Mouse (Mus musculus): Measurements from ENCODE around the gene Cluap1. TPM values are rescaled to one million over a fixed set of nuclear protein-coding genes. Genes with fewer than 3 reads are reported as not detected.

Gene Cluap1
- total RNA-seq, 1 experiment, result 12.6 TPM

DNA sequence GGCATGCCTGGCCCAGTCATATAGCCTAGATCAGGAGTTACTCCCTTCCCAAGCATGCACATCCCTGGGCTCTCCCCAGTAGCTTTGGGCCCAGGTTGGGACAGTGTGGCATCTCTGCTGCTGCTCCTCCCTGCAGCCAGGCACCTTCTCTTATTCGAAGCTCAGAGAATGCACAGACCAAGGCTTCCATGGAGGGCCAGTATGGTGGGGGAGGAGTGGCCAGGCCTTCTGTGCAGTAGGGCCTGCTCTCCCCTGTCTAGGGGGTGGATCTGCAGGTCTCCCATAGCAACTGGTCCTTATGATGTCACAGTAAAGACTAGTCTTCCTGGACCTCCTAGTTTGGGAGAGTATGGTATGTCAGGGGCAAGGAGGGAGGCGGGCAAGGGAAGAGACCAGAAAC lies 1.1 kb upstream of the Cluap1 start:
- Histone ChIP-seq H3K4me3 (ENCODE audit: insufficient read depth in 1 of 2, low read depth in 1 of 2, low read length in 2 of 2, poor library complexity in 1 of 2, severe bottlenecking in 1 of 2) (no peak overlapping the region), H3K9me3 (ENCODE audit: control insufficient read depth, insufficient read depth, low read depth, low read length) (no peaks in the 10 kb centered on the region), H3K27ac (ENCODE audit: insufficient read depth, low read depth, low read length, poor library complexity, severe bottlenecking) (no peak overlapping the region), H3K36me3 (ENCODE audit: control insufficient read depth, insufficient read depth, low read length, poor library complexity, severe bottlenecking) (no peaks in the 10 kb centered on the region; the same call in 1 of the 2 replicates), H3K9ac (ENCODE audit: insufficient read depth, low read depth, low read length, poor library complexity, severe bottlenecking) (no peak overlapping the region), H3K4me1 (ENCODE audit: control insufficient read depth in 2 of 2, insufficient read depth in 2 of 2, low read length in 2 of 2, poor library complexity in 1 of 2) (no peaks in the 10 kb centered on the region)
- in situ Hi-C loops (cut with MboI; ENCODE audit: low sequenced_read_pairs in 2 of 2, unreplicated experiment in 2 of 2), result no loop called here
- no peak for TF ChIP-seq MAFK (IDR thresholded peaks at IDR 0.05; ENCODE audit: insufficient read depth, low read depth, low read length)
- TF ChIP-seq HCFC1 (IDR thresholded peaks at IDR 0.05; ENCODE audit: borderline replicate concordance, insufficient read depth, low read length), result no peak
- TF ChIP-seq ZNF384 (IDR thresholded peaks at IDR 0.05; ENCODE audit: low read depth, low read length), result no peak
- no peak for TF ChIP-seq ZC3H11A (IDR thresholded peaks at IDR 0.05; ENCODE audit: borderline replicate concordance, low read depth, low read length)
- no peak for TF ChIP-seq CHD2 (IDR thresholded peaks at IDR 0.05; ENCODE audit: low read depth, low read length)
- DNase-seq (ENCODE audit: low read depth, low spot score), result no peak

DNA sequence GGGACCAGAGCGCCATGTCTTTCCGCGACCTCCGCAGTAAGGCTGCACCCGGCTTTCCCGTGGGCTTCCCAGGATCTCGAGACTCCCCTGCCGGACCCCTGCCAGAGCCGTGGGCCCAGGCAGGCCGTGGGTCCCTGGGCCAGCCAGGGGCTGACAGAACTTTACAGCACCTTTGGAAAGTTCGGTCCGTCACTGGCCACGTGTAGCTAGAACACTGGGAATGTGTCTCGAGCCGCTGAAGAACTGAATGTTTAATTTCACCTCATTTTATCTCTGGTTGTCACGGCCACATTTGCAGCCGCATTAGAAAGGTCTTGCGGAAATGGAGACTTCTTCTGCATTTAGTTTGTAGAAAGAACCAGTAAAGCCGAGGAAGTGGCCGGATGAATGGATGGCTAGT lies 517 bp downstream of the Cluap1 start:
- no peak overlapping the region for H3K27ac ChIP-seq (ENCODE audit: insufficient read depth, low read depth, low read length, poor library complexity, severe bottlenecking)

DNA sequence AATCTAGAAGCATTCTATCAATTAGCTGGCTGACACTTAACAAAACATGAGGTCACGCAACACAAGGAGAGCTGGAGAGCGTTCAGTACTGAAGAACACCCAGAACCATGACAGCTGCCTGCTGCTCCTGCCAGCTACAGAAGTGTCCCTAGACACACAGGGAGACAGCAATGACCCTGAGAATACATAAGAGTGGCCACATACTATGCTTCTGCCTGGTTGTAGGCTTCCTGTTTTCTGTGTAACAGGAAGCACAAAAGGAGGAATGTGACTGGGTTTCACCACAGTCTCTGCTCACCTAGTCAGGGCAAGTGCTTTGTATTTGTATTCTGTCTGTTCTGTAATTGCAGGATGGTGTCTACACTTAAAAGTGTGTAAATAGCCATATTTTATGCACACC lies 12.2 kb downstream of the Cluap1 start:
- TF ChIP-seq ZC3H11A (IDR thresholded peaks at IDR 0.05; ENCODE audit: borderline replicate concordance, low read depth, low read length), result no peak
- TF ChIP-seq HCFC1 (IDR thresholded peaks at IDR 0.05; ENCODE audit: borderline replicate concordance, insufficient read depth, low read length), result no peak
- TF ChIP-seq CHD2 (IDR thresholded peaks at IDR 0.05; ENCODE audit: low read depth, low read length), result no peak
- no peak for TF ChIP-seq ZNF384 (IDR thresholded peaks at IDR 0.05; ENCODE audit: low read depth, low read length)
- Histone ChIP-seq H3K9me3 (ENCODE audit: control insufficient read depth, insufficient read depth, low read depth, low read length) (no peaks in the 10 kb centered on the region), H3K4me1 (ENCODE audit: control insufficient read depth in 2 of 2, insufficient read depth in 2 of 2, low read length in 2 of 2, poor library complexity in 1 of 2) (no peaks in the 10 kb centered on the region), H3K4me3 (ENCODE audit: insufficient read depth in 1 of 2, low read depth in 1 of 2, low read length in 2 of 2, poor library complexity in 1 of 2, severe bottlenecking in 1 of 2) (no peak overlapping the region), H3K36me3 (ENCODE audit: control insufficient read depth, insufficient read depth, low read length, poor library complexity, severe bottlenecking) (peaks cover 5% of the 10 kb centered on the region; the same call in 1 of the 2 replicates), H3K27ac (ENCODE audit: insufficient read depth, low read depth, low read length, poor library complexity, severe bottlenecking) (no peak overlapping the region), H3K9ac (ENCODE audit: insufficient read depth, low read depth, low read length, poor library complexity, severe bottlenecking) (no peak overlapping the region)
- no peak for DNase-seq (ENCODE audit: low read depth, low spot score)
- in situ Hi-C loops (cut with MboI; ENCODE audit: low sequenced_read_pairs in 2 of 2, unreplicated experiment in 2 of 2), result no loop called here

More for the DNA sequence above, 517 bp downstream of the Cluap1 start:
- in situ Hi-C loops (cut with MboI; ENCODE audit: low sequenced_read_pairs in 2 of 2, unreplicated experiment in 2 of 2), result no loop called here
- Histone ChIP-seq H3K9me3 (ENCODE audit: control insufficient read depth, insufficient read depth, low read depth, low read length) (no peaks in the 10 kb centered on the region), H3K36me3 (ENCODE audit: control insufficient read depth, insufficient read depth, low read length, poor library complexity, severe bottlenecking) (no peaks in the 10 kb centered on the region), H3K9ac (ENCODE audit: insufficient read depth, low read depth, low read length, poor library complexity, severe bottlenecking) (peak overlapping the region; percentile 78), H3K4me3 (ENCODE audit: insufficient read depth in 1 of 2, low read depth in 1 of 2, low read length in 2 of 2, poor library complexity in 1 of 2, severe bottlenecking in 1 of 2) (peak overlapping the region; percentile 71 to 80), H3K4me1 (ENCODE audit: control insufficient read depth in 2 of 2, insufficient read depth in 2 of 2, low read length in 2 of 2, poor library complexity in 1 of 2) (no peaks in the 10 kb centered on the region)
- TF ChIP-seq MAFK (IDR thresholded peaks at IDR 0.05; ENCODE audit: insufficient read depth, low read depth, low read length) (no peak), CHD2 (IDR thresholded peaks at IDR 0.05; ENCODE audit: low read depth, low read length) (no peak), ZC3H11A (IDR thresholded peaks at IDR 0.05; ENCODE audit: borderline replicate concordance, low read depth, low read length) (no peak), ZNF384 (IDR thresholded peaks at IDR 0.05; ENCODE audit: low read depth, low read length) (no peak), HCFC1 (IDR thresholded peaks at IDR 0.05; ENCODE audit: borderline replicate concordance, insufficient read depth, low read length) (no peak)
- no peak for DNase-seq (ENCODE audit: low read depth, low spot score)

DNA sequence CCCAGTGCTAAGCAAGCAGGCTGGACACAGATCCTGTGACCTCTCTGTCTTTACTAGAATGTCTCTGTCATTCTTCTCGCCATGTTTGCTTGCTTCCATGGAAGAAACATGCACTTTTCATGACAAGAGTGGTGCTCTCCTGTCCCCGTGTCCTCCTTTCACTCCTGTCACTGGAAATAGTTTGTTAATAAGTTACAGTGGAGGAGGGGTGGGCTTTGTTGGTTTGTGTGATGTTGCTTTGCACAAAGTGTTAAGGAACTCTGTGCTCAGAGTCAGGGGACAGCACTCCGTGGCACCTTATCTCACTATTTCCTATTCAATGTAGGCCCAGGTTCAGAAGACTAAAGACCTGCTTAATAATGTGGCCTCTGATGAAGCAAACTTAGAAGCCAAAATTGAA lies 14.9 kb downstream of the Cluap1 start:
- no peak for DNase-seq (ENCODE audit: low read depth, low spot score)
- TF ChIP-seq ZNF384 (IDR thresholded peaks at IDR 0.05; ENCODE audit: low read depth, low read length) (no peak), MAFK (IDR thresholded peaks at IDR 0.05; ENCODE audit: insufficient read depth, low read depth, low read length) (no peak), ZC3H11A (IDR thresholded peaks at IDR 0.05; ENCODE audit: borderline replicate concordance, low read depth, low read length) (no peak), HCFC1 (IDR thresholded peaks at IDR 0.05; ENCODE audit: borderline replicate concordance, insufficient read depth, low read length) (no peak), CHD2 (IDR thresholded peaks at IDR 0.05; ENCODE audit: low read depth, low read length) (no peak)
- no peak overlapping the region for H3K27ac ChIP-seq (ENCODE audit: insufficient read depth, low read depth, low read length, poor library complexity, severe bottlenecking)
- no peaks in the 10 kb centered on the region for H3K9me3 ChIP-seq (ENCODE audit: control insufficient read depth, insufficient read depth, low read depth, low read length)
- no peaks in the 10 kb centered on the region for H3K4me1 ChIP-seq (ENCODE audit: control insufficient read depth in 2 of 2, insufficient read depth in 2 of 2, low read length in 2 of 2, poor library complexity in 1 of 2)
- H3K9ac ChIP-seq (ENCODE audit: insufficient read depth, low read depth, low read length, poor library complexity, severe bottlenecking), result no peak overlapping the region
- no peak overlapping the region for H3K4me3 ChIP-seq (ENCODE audit: insufficient read depth in 1 of 2, low read depth in 1 of 2, low read length in 2 of 2, poor library complexity in 1 of 2, severe bottlenecking in 1 of 2)
- in situ Hi-C loops (cut with MboI; ENCODE audit: low sequenced_read_pairs in 2 of 2, unreplicated experiment in 2 of 2), result no loop called here
- H3K36me3 ChIP-seq (ENCODE audit: control insufficient read depth, insufficient read depth, low read length, poor library complexity, severe bottlenecking), result peaks cover 5% of the 10 kb centered on the region; the same call in 1 of the 2 replicates

DNA sequence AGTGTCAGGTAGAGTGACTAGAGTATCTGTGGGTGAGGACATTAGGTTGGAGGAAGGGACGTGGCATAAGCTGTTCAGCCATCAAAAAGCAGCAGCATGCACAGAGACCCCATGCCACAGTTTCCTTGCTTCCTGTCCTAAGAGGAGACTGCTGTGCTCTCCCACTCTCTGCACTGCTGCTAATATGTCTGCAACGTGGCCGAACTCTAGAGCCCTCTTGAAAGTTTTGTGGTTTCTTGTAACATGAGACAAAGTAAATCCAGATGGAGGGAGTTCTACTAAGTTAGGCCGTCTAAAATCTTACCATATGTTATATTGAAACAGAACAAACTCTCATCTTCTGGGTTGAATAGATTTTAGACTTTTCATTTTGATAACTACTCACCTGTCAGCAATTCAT lies 15.4 kb downstream of the Cluap1 start:
- H3K4me3 ChIP-seq (ENCODE audit: insufficient read depth in 1 of 2, low read depth in 1 of 2, low read length in 2 of 2, poor library complexity in 1 of 2, severe bottlenecking in 1 of 2), result no peak overlapping the region
- peaks cover 5% of the 10 kb centered on the region; the same call in 1 of the 2 replicates for H3K36me3 ChIP-seq (ENCODE audit: control insufficient read depth, insufficient read depth, low read length, poor library complexity, severe bottlenecking)
- no peak for DNase-seq (ENCODE audit: low read depth, low spot score)
- no peak overlapping the region for H3K27ac ChIP-seq (ENCODE audit: insufficient read depth, low read depth, low read length, poor library complexity, severe bottlenecking)
- H3K9me3 ChIP-seq (ENCODE audit: control insufficient read depth, insufficient read depth, low read depth, low read length), result no peaks in the 10 kb centered on the region
- TF ChIP-seq ZC3H11A (IDR thresholded peaks at IDR 0.05; ENCODE audit: borderline replicate concordance, low read depth, low read length) (no peak), ZNF384 (IDR thresholded peaks at IDR 0.05; ENCODE audit: low read depth, low read length) (no peak), HCFC1 (IDR thresholded peaks at IDR 0.05; ENCODE audit: borderline replicate concordance, insufficient read depth, low read length) (no peak), MAFK (IDR thresholded peaks at IDR 0.05; ENCODE audit: insufficient read depth, low read depth, low read length) (no peak), CHD2 (IDR thresholded peaks at IDR 0.05; ENCODE audit: low read depth, low read length) (no peak)
- in situ Hi-C loops (cut with MboI; ENCODE audit: low sequenced_read_pairs in 2 of 2, unreplicated experiment in 2 of 2), result no loop called here
- H3K4me1 ChIP-seq (ENCODE audit: control insufficient read depth in 2 of 2, insufficient read depth in 2 of 2, low read length in 2 of 2, poor library complexity in 1 of 2), result no peaks in the 10 kb centered on the region
- H3K9ac ChIP-seq (ENCODE audit: insufficient read depth, low read depth, low read length, poor library complexity, severe bottlenecking), result no peak overlapping the region

Data from ES-E14 (cell line).